In genomic region chr1:75138448-75138847, GRCm38 (mm10) we compare ENCODE assay signal across 25 mouse cellular contexts. TPM values are rescaled to one million over a fixed set of nuclear protein-coding genes. Genes with fewer than 3 reads are reported as not detected.
"Had no signal": no experiment of that assay in that cellular context is flagged by ENCODE, and none has a peak within 500 bp of the region (broad histone marks: within the 10 kb centered on the region; RNA-seq: fewer than 3 reads in every experiment).

No protein-coding gene starts in this region.

- H3K9me3 ChIP-seq: kidney, embryonic 15.5 days; limb, embryonic 10.5 days; limb, embryonic 13.5 days; megakaryocyte, embryonic 14.5 days; midbrain, embryonic 10.5 days; midbrain, embryonic 13.5 days; neural tube, embryonic 13.5 days; stomach, embryonic 15.5 days had no signal

- H3K4me2 ChIP-seq: kidney, embryonic 15.5 days; limb, embryonic 13.5 days; lung, embryonic 14.5 days; midbrain, embryonic 13.5 days; neural tube, embryonic 13.5 days; stomach, embryonic 15.5 days had no signal

- ATAC-seq: intestine, embryonic 16.5 days; lung, postnatal 0 days; midbrain, embryonic 13.5 days; midbrain, embryonic 16.5 days had no signal

- H3K4me3 ChIP-seq: kidney, embryonic 15.5 days; limb, embryonic 10.5 days; limb, embryonic 13.5 days; midbrain, embryonic 10.5 days; midbrain, embryonic 13.5 days; myocyte; neural tube, embryonic 13.5 days; stomach, embryonic 15.5 days had no signal

- H3K27me3 ChIP-seq: kidney, embryonic 15.5 days; limb, embryonic 13.5 days; midbrain, embryonic 13.5 days; neural tube, embryonic 13.5 days; stomach, embryonic 15.5 days had no signal

- H3K9ac ChIP-seq: kidney, embryonic 15.5 days; lung, embryonic 14.5 days; neural tube, embryonic 13.5 days; stomach, embryonic 15.5 days had no signal

- H3K27ac ChIP-seq: kidney, embryonic 15.5 days; limb, embryonic 10.5 days; limb, embryonic 13.5 days; macrophage; midbrain, embryonic 10.5 days; midbrain, embryonic 13.5 days; neural tube, embryonic 13.5 days; stomach, embryonic 15.5 days had no signal

- DNase-seq: kidney, adult 18-20 months; kidney, postnatal 10 days; kidney, postnatal 36 days; layer of hippocampus, postnatal 36 days; lung, embryonic 14.5 days; retina, postnatal 1 day; right cerebral cortex, postnatal 25 days; spleen, adult 18-20 months; thymus, postnatal 25 days had no signal

RNA-seq across cellular contexts. Expression of gene Slc23a3, which starts 4.8 kb away (rescaled TPM):
- total RNA-seq: liver, adult 2 months; monocyte, adult 5-6 weeks; neutrophil, adult 5-6 weeks had no signal
- polyA plus RNA-seq: limb, embryonic 10.5 days; macrophage; midbrain, embryonic 13.5 days; midbrain, embryonic 16.5 days; neural tube, embryonic 13.5 days had no signal
